Mouse (Mus musculus): Measurements from ENCODE around the gene Pcbp3. TPM values are rescaled to one million over a fixed set of nuclear protein-coding genes. Genes with fewer than 3 reads are reported as not detected.
A peak's percentile ranks its signal among the peaks of the same experiment; 100 is the strongest.
"Not testable (repeated sequence)": the region's sequence is repeated elsewhere in the genome, so short reads cannot be mapped to it uniquely, and the experiment has no call there.

Gene Pcbp3
- total RNA-seq (2021): 32.3 and 33.7 TPM in 2 replicates
- long read RNA-seq, experiment 1, transcript Pcbp3-201 (16 exons, 2,013 nt): major isoform, 12 of 53 reads
- long read RNA-seq, experiment 1, partial matches to known transcripts: 6 of 53 reads
- long read RNA-seq, experiment 1, other reads (novel, unspliced or antisense): 34 of 53 reads
- long read RNA-seq, experiment 2, transcript Pcbp3-201 (16 exons, 2,013 nt): major isoform, 5 of 19 reads
- long read RNA-seq, experiment 2, partial matches to known transcripts: 0 of 19 reads
- long read RNA-seq, experiment 2, other reads (novel, unspliced or antisense): 14 of 19 reads

DNA sequence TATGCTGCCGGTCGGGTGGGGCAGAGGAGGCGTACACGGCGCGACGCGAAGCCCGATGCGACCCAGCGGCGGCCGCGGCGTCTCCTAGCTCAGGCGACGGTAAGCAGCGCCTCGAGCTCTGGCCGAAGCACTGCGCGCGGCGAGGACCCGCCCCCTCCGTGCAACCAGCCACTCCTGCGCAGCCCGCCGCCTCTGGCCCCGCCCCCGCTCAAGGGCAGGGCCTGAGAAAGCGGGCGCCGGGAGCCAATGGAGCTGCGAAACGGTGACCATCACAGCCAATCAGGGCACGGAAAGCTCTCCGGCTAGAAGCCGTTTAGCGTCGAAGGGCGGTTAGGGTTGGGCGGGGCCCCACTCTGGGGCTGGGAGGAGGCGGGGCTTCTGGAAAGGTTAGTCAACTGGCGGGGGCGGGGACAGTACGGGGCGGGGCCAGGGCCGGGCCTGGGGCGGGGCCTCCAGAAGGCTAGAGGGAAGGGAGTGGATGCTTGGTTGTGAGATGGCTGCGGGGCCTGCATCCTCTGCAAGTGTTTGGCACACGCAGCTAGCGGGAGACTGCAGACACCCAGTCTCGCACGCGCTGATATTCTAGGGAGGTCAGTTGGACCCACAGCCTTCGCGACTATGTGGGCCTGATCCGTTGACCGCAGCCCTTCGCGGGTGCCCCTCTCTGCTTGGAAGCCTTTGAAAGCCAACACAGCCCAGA, at the start of gene Pcbp3:
Pcbp3 (minus strand) TSS at position 98 of the 700 bp plus-strand sequence.
- DNase-seq: peak; percentile 99

DNA sequence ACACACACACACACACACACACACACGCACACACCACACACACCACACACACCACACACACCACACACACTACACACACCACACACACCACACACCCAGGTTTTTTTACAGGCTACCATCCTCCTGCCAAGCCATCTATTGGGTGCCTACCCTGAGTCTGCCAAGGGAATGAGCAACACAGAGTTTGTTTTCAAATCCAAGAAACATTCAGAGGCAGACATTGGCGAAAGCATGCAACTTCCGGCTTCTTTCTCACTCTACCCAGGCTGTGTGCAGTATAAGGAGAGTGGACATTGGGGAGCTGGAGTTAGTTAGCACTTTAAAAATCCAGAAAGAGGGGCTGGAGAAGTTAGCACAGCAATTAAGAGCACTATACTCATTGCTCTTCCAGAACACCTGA, 47.0 kb upstream of the Pcbp3 start:
- DNase-seq: no peak

DNA sequence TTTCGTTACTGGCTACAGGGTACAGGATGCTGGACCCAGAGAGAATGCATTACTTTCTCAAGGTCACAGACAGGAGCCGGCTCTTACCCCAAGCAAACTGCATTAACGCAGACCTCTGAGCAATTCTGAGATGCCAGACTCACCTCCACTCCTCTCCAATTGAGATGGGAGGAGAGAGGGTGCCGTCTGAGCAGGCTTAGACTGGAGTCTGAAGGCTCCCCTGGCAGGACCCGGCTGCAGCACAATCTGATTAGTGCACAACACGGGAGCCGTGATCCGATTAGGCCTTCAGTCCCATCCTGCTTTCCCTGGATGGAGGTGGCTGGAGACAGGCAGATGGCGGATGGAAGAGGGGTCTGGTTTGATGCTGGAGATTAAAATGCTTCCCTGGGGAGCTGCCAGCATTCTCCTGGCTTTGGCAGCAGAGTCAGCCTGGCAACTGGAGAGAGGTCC, 46.4 kb upstream of the Pcbp3 start:
- DNase-seq: peak; percentile 73

DNA sequence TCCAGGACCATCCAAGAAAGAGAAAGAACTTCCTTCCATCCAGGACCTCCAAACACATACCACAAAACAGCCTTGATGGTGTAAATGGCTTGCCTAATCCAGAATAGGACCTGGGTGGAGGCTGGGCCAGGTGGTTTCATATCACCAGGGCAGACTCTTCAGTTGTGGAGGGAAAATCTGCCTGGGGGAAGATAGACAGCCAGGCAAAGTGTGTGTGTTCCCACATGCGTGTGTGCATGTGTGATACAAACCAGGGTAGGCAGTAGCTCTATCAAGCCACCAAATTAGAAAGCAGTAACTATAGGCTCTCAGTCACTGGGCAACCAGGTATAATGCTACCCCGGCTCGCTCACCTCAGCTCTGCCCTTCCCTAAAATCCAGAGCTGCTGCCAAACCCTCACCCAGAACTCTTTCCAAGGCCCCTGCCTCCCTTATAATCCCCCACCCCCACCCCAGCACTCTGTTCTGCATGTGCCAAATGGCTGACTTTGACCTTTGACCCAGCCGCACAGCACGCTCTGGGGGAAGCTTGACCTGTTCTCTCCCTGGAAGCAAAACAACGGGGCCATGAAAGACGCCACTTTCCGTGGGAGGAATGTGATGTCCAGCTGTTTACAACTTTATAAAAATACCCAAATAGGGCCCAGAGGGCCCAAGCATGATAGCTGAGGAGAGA, 45.9 kb upstream of the Pcbp3 start:
- no peak for DNase-seq

DNA sequence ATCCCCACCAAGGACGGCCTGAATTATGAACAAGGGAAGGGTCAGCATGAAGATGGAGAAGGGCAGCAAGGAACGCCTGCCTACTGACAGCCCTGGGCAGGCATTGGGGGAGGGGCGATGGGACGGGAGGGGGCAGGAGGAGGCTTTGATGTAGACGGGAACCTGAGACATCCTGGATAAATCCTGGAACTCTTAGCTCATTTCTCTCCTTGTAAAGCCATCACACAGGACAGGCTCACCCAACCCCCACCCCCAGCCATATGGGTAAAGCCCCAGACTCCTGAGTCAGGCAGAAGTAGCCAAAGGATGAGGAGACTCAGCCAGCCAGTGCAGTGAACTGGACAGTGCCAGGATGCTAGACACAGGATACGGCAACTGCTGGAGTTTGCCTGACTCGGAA, 43.2 kb upstream of the Pcbp3 start:
- no peak for DNase-seq

DNA sequence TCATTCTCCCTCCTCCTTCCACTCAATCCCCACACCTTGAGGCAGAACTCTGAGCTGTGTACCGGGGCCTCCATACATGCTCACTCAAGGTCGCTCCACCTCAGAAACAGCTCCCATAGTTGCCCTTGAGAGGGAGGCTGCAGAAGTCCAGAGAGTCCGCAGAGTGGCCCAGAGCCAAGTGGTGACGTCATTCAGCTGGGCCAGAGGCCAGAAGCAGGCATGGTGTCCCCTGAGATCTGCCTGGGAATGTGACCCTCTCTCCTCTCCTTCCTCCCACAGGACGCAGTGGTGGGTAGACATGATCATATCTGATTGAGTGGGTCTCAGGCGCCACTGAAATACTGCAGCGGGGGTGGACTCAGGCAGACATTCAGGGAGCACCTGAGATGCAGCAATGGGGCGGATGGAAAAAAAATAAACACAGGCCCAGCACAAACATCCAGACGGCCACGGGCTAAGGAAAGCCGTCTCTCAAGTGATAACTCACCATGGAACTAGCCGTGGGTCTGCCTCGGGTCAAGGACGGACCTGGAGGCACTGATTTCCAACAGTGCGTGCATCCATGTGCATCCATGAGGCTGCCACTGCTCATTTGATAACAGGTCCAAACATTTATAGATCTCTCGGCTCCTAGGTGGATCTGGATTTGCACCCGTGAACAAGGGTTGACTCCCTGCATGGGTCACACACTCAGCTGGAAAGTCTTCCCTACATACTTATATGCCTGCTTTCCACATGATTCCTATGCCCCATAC, 36.2 kb upstream of the Pcbp3 start:
- peak; percentile 96 for DNase-seq

DNA sequence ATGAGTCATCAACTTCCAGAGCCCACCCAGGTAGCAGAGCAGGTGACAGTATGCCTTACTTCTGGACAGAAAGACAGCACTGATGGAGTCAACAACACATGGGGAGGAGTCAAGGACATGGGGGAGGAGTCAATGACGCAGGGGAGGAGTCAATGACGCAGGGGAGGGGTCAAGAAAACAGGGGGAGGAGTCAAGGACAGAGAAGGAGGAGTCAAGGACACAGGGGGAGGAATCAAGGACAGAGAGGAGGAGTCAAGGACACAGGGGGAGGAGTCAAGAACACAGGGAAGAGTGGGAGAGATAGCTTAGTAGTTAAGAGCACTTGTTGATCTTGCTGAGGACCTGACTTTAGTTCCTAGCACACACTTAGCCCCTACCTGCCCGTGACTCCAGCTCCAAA, 30.8 kb upstream of the Pcbp3 start:
- no peak for DNase-seq

DNA sequence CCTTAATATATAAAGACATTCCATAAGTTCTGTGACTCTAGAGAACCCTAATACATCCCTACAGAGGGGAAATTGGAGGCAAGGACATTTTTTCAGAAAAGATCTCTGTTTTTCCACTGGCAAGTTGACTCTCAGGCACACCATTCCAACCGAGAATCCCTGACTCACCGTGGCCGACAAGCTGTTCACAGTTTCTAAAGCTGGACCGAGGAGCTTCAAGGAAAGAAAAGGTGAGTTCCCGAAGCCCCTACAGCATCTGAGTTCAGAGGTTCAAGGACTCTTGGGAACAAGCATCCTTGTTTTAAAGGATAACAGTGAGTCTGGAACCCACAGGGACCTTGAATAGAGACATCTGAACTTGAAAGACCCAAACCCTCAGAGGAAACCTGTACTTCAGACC, 26.9 kb upstream of the Pcbp3 start:
- DNase-seq: no peak

DNA sequence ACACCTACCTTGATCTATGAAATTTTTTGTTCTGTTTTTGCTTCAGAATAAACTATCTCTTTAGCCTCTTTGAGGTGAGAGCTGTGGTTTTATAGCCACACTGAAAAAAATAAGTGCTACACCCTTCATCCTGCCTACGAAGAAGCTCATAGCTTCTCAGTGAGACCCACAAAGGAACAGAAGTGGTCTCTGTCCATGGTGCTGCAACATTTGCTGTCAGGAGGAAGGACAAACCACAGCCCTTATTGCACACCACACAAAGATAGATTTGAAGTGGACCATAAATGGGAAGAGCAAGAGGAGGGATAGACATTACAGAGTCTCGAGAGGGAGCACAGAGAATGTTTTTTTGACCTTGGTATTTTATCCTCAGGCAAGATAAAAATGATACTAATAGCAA, 16.4 kb upstream of the Pcbp3 start:
- DNase-seq: peak; percentile 64

DNA sequence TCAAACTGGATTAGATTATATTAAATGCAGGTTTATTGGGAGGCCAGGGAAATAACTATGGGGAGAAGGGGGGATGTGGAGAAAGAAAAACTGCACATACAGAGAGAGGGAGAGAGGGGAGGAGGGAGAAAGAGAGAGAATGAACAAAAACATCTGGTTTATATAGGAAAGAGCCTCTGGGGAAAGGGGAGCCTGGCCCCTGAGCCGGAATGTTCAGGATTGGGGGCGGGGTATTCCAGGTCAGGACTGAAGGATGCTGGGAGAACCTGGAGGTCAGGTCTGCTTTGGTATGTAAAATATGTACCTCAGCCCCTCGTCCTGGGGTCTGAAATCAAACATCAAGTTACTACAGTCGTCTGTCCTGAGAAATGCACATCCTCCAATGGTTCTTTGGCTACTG, 15.0 kb upstream of the Pcbp3 start:
- no peak for DNase-seq

DNA sequence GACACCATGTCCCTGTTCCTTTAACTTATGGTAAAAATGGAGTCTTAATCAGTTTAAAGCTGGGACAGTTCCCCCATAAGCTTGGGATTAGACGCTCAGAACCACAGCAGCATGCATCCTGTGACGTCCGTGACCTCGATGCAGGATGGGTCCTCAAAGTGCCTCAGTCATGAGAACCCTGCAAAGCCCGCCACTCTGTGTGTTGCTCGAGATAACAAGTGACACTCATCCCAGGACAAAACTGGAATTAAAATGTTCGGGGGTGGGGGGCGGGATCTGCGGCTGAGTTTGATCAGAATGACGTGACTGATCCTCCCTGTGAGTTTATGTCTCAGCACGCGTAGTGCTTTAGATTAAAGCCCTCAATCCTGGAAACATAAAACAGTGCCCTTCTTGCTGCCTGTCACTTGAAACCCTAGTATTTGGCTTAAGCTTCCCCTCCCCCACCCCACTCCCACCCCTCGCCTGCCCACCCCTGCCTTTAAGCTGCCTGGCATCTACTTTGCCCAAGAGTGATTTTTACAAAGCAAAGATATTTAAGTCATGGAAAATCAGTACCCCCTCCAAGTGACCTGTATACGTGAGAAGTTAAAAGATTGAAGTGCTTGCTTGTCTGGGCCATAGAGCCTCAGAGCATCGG, 12.2 kb upstream of the Pcbp3 start:
- DNase-seq: no peak

DNA sequence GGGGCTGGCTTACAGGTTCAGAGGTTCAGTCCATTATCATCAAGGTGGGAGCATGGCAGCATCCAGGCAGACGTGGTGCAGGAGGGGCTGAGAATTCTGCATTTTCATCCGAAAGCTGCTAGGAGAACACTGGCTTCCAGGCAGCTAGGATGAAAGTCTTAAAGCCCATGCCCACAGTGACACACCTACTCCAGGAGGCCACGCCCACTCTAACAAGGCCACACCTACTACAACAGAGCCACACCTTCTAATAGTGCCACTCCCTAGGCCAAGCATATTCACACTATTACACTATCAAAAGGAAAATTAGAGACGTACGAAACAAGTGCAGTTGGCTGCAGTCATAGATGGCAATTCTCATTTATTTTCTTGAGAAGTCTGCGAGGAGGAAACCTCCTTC, 10.6 kb upstream of the Pcbp3 start:
- not testable (repeated sequence) for DNase-seq

DNA sequence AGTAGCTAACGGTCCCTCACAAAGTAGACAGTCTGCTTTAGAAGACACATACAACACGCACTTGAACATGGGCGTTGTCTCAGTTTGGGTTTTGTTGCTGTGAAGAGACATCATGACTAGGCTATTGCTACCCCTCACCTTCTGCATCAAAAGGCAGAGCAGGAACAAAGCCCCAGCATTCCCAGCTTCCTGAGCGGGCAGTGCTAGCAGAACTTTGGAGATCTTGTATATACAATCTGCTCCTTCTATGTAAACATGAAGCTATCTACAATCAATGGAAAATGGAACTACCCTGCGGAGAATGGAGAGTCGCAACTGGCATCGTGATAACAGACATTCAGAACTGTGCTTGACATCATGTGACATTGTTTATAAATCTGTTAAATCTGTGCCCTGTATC, 9.3 kb upstream of the Pcbp3 start:
- no peak for DNase-seq

DNA sequence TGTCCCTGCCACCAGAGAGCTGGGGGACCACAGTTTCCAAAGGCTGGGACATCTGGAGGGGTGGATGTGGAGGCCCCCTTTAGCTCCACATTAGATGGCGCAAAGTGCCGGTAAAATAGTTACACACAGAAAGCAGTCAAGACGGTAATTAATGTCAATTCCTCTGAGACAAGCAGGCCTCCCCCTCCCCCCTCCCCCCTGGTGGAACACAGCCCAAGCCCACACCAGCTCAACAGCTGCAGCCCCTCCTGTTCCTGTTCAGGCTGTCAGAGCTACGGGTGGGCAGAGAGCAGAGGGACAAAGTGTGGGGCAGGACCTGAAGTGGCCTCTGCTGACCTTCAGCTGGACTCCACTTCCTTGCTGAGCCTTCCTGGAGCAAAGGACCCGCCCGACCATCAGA, 2.7 kb upstream of the Pcbp3 start:
- DNase-seq: peak; percentile 35

DNA sequence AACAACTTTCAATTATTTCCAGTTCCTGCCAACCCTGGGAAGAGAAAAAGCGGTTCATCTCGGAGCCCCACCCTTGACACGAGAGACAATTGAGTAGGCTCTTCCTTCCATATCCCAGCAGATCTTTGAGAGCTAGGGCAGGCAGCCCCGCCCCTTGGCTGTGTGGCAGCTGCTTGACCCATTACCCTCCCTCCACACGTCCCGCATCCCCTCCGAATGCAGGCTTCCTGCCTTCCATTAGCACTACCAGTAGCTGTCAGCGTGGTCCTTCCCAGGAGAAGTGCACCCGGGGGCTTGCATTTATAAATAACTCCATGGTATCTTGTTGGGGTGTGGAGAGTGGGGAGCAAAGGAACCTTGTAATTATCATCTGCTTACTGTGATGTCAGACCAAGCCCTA, 2.3 kb upstream of the Pcbp3 start:
- DNase-seq: peak; percentile 41

DNA sequence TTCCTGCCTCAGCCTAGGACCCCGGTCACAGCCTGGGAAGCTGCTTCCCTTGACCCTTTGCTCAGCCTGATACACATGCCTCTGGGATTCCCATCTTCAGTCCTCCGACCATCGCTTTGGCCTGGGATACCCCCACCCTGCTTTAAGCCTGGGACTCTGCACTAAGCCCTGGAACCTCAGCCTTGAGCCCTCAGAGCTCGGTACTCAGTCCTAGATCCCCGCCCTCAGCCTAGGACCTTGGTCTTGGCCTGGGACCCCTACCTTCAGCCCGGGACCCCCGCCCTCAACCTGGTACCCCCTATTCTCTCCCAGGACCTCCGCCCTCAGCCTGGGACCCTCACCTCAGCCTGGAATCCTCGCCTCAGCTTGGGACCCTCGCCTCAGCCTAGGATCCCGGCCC, 531 bp downstream of the Pcbp3 start:
- DNase-seq: no peak

DNA sequence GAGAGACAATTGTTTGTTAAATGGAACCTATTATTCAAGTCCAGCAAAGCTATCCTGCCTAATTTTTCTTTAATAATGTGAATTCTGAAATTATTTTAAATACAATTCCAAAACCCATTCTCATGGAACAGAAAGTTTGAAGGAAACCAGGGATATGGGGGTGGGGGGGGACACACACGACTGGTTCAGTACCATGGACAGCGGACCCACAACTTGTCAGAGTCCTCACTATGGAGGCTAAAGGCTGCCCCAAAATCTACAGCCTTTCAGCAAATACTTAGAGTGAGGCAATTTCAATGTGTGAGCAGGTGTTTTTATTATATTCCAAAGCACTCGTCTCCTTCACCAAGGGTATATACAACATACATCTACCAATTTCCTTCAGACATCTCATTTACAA, 3.5 kb downstream of the Pcbp3 start:
- DNase-seq: peak; percentile 53

DNA sequence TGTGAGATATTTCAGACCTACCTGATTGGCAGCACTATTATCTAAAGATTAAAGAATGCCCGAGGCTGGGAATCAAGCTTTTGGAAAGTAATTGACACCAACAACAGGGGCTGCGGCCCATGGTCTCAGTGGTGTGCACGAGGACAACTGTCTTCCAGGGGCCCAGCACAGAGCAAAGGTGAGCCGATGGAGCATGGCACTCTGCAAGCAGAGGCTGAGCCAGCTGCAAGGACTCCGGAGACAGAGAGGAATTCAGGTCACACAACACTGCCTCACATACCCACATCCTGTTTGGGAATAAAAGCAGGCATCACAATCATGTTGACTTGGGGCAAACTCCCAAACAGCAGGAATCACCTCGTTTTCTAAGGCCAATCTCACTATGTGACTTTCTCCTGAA, 5.5 kb downstream of the Pcbp3 start:
- DNase-seq: no peak

DNA sequence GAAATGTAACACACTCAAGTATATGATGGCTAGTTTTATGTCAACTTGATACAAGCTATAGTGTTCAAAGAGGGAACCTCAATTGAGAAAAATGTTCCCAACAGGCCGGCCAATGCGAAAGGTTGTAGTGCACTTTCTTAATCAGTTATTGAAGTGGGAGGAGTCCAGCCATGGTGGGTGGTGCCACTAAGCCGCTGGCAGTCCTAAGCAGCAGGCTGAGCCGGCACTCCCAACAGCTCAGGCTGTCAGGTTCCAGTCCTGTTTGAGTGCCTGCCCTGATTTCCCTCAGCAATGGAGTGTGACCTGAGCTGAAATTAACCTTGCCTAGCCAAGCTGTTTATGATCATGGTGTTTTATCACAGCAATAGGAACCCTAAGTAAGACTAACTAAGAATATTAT, 20.6 kb downstream of the Pcbp3 start:
- DNase-seq: no peak

DNA sequence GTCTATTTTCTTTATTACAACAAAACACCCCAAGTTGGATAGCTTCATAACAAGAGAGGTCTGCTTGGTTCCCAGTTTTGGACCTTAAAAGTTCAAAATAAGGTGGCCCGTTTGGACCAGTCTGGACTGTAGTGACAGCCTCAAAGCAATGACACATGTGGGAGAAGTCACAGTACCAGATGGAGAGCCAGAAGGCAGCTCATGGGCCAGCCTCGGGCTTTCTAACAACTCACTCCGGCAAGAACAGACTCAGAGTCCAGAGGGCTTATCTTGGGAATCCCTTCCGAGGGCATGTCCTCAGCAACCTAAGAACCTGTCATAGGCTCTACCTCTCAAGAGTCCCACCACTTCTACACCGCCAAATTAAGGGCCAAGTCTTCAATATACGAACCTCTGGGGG, 24.9 kb downstream of the Pcbp3 start:
- no peak for DNase-seq

DNA sequence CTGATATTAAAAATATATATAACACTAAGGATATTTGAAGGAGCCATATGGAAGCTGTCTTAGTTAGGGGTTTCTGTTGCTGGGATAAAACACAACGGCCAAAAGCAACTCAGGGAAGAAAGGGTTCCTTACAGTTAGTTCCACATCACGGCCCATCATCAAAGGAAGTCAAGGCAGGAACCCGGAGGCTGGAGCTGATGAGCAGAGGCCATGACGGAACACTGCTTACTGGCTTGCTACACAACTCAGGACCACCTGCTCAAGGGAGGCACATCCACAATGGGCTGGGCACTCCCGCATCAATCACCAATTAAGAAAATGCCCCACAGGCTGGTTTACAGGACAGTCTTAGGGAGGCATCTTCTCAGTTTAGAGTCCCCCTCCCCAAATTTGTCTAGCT, 26.9 kb downstream of the Pcbp3 start:
- no peak for DNase-seq

DNA sequence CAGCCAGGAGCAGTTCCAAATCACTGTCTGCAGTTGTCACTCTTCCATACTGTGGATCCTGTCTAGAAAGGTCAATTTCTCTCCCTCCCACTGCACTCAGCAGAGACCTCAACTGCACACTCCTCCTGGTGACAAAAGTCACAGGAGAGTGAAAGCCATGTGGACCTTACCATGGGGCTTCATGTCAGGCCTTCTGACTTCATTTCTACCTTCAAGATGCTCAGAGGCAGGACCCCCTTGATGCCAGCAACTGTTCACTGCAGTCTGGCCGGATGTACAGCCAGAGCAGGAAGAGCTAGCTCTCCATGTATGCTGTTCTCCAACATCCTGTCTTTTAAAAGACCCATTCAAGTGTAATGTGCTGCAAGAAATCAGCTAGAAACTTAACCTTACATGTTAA, 29.9 kb downstream of the Pcbp3 start:
- no peak for DNase-seq

Data from adrenal gland, postnatal 14 days (tissue).